Mouse (Mus musculus) bone marrow macrophage, adult 2 months (primary cell): ENCODE measurements around the gene Narf.

Source experiments
- CTCF ChIP-seq: IDR thresholded peaks from 2 replicates; pipeline ENCODE4 v1.5.1; 2012; ENCODE audit warnings: low read depth, mild to moderate bottlenecking, low read length, moderate library complexity
- POLR2A ChIP-seq: IDR thresholded peaks from 2 replicates; pipeline ENCODE4 v1.6.1; 2012; ENCODE audit warnings: mild to moderate bottlenecking, low read depth, low read length, borderline replicate concordance

DNA sequence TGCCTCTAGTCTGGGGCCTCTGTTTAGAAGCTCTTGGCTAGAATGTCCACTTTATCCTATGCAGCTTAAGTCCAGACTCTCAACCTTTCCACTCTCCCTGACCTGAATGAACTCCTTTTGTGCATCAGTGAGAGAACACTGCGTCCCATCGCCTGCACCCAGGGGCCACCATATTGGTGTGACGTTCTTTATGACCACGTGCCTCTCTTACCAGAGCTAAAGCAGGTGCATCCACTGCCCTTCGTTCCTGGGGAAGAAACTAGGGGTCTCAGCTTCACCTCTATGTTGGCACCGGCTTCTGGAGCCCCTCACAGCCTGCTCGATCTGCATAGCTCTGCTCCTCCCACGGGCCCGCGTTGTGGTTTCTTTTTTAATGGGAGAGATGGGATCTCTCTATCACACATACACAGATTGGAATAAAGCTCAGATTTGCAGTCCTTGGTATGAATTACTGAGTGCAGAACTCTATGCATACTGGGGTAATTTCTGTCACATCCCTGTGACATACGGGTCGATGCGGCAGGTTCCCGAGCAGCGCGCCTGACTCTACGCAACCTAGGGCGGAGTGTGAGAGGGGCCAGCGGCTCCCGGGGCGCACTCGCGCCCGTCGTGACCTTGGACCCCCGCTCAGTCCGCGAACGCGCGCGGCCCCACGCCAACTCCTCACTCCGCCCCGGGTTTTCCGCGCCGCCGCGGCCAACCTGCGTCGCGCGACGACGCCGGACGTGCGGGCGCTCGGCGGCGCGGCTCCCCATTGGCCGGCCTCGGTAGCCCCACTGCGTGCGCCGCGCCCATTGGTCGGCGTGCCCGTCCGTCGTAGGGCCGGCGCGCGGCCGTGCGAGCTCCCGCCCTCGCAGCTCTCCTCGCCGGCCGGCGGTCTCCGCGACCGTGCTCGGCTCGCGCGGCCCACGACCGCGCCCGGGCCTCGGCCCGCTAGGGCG is 22.4 kb downstream of the Narf start, which contains the start of gene Foxk2:
- no peak for TF ChIP-seq CTCF
- TF ChIP-seq POLR2A = no peak
